Mouse (Mus musculus): ENCODE results near the gene Stk17b.
"Not testable (repeated sequence)": the region's sequence is repeated elsewhere in the genome, so short reads cannot be mapped to it uniquely, and the experiment has no call there.

Gene Stk17b

GRCm38 (mm10) chr1:53726883-53727282, 58.1 kb downstream of the Stk17b start:
- no peak for DNase-seq (ENCODE audit: low spot score)

DNA sequence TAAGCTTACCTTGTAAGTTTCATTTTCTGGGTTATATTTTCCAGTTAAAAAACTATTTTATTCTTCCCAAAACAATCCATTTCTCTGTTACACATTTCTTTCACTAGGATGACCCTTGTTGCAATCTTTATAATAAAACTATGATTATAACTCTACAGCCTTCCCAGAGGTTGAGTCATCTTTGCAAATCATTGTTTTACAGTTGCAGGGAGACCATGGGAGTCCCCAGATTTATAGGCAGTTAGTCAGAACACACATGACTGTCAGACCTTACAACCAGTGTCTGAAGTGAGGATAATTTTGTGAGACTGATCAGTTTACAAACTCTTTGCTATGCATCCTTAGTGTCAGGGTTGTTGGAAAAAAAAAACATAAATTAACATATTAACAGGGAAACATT, 63.7 kb downstream of the Stk17b start:
- no peak for DNase-seq (ENCODE audit: low spot score)

GRCm38 (mm10) chr1:53720601-53721351, 64.2 kb downstream of the Stk17b start:
- DNase-seq (ENCODE audit: low spot score) = no peak

DNA sequence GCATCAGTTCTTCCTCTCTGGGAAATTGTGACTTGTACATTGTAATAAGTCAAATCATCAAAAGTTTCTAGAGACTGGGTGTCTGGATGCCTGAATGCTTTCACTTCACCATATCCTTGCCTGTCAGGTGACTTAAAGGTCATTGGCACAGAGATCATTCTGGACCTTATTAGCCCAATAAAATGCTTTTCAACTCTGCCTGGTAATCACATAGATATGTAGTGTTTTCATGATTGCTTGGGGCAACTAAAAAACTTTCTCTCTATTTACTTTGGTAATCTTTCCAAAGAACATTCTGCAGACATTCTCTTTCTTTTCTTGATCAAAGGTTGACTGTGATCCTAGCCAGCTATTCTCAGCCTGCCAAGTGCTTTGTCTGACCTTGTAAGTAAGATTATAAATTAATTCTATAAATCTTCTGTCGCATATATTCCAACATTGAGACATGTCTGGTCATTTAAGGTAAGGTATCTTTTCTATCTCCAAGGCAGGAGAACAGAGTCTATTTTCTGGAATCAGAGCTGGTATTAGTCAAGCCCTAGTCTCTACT, 69.0 kb downstream of the Stk17b start:
- DNase-seq (ENCODE audit: low spot score) = no peak

- peak; percentile 40 for DNase-seq (ENCODE audit: low spot score)
Measured at GRCm38 (mm10) chr1:53715446-53715845, 69.6 kb downstream of the Stk17b start.

DNA sequence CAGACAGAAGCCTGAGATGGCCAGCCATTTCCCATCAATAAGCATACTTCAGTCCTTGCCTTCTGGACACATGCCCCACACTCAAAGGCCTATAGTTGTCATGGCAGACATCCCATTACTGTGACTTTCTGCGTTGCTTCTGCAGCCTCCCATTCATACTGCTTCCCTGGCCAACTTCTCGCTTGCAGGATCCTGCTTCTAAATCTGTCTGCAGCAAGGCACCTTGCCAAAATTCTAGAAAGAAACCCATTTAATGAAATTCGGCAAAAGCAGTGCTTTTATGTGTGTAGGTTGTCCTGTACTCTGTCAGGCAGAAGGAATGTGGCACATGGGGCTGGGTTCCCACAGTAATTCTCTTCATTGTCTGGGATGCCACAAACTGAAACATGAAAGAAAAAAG, 71.6 kb downstream of the Stk17b start:
- DNase-seq (ENCODE audit: low spot score) = not testable (repeated sequence)

GRCm38 (mm10) chr1:53711069-53711468, 74.0 kb downstream of the Stk17b start:
- DNase-seq (ENCODE audit: low spot score) = no peak

- DNase-seq (ENCODE audit: low spot score) = not testable (repeated sequence)
Measured at GRCm38 (mm10) chr1:53709602-53710001, 75.4 kb downstream of the Stk17b start.

GRCm38 (mm10) chr1:53706431-53707361, 78.3 kb downstream of the Stk17b start, which contains the start of gene Dnah7a:
Gene Dnah7a, minus strand, starts transcription at chr1:53706784.
- no peak for DNase-seq (ENCODE audit: low spot score)
